Mouse (Mus musculus) macrophage (primary cell): ENCODE data around the gene Heg1. TPM values are rescaled to one million over a fixed set of nuclear protein-coding genes. Genes with fewer than 3 reads are reported as not detected.

Experiments used
- H3K27ac ChIP-seq: fragments of 350-480 bp; formaldehyde crosslinking; 2 replicates; pipeline ENCODE4 v1.9.0; 2021
- H3K36me3 ChIP-seq: fragments of 350-480 bp; formaldehyde crosslinking; 2 replicates; pipeline ENCODE4 v1.9.0; 2021; ENCODE audit errors: inconsistent target
- H3K4me3 ChIP-seq: fragments of 350-480 bp; formaldehyde crosslinking; 2 replicates; pipeline ENCODE4 v1.9.0; 2021; ENCODE audit errors: inconsistent target
- H3K79me2 ChIP-seq: fragments of 350-480 bp; formaldehyde crosslinking; 2 replicates; pipeline ENCODE4 v1.9.0; 2021; ENCODE audit errors: inconsistent target
- WGBS: methylation state at CpG from one replicate; pipeline ENCODE4 v1.1.7; 2026; ENCODE audit warnings: inconsistent platforms; ENCODE audit not compliant: missing documents; 5-methylcytosine and 5-hydroxymethylcytosine counted together
- polyA plus RNA-seq: library from polyadenylated mRNA; stranded (reverse); fragments of 250-400 nt; gene quantifications from 3 replicates; pipeline ENCODE4 v1.2.4, GENCODE M21; 2018; ENCODE audit warnings: inconsistent platforms

Gene Heg1
- polyA plus RNA-seq, 1 experiment from 2014 or later: 0.57 TPM

DNA sequence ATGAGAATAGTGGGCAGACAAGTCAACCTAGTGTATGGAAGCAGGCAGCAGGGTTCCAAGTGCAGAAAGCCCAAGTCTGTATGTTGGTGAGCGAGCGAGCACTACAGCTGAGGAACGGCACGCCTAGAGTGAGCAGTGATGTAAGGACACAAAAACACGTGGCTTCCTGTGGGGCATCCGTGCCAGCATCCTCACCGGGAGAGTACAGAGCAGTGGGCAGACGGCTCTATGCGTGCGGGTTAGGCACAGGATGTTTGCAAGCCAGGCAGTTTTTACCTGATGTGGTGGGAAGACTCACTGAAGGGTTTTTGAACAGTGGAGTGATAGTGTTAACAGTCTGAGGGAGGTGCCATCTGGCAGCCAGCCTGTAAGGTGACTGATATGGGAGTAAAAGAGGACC, 23.9 kb downstream of the Heg1 start:
- WGBS: 92% methylated on average over 10 of the region's 10 CpGs
- H3K27ac ChIP-seq: no peak overlapping the region

DNA sequence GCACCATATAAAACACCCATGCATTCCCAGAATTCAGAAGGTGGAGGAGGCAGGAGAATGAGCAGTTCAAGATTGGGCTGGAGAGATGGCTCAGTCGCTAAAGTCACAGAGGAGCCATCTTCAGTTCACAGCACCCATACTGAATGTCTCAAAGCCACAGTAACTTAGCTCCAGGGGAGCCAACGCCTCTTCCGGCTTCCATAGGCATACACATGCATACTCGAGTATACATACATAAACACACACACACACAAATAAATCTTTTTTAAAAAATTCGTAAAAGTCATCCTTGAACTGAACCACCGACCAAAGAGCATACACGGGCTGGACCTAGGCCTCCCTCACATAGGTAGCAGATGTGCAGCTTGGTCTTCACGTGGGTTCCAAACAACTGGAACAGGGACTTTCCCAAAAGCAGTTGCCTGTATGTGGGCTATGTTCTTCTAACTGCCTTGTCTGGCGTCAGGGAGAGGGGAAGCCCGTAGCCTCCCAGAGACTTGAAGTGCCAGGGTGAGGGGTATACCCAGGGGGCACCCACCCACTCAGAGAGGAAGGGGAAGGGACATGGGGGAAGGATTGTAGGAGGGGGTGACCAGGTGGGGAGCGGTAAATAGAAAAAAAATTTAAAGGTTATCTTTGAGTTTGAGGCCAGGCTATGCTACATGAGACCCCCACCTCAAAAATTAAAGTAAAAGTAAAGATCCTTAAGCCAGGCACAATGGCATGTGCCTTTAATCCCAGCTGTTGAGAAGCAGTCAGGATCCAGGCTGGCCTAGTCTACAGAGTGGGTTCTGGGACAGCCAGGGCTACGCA, 24.6 kb downstream of the Heg1 start:
- Histone ChIP-seq H3K27ac (no peak overlapping the region), H3K4me3 (no peak overlapping the region), H3K79me2 (no peaks in the 10 kb centered on the region), H3K36me3 (no peaks in the 10 kb centered on the region)
- 93% methylated on average over 12 of the region's 12 CpGs for WGBS

More for the DNA sequence above, 23.9 kb downstream of the Heg1 start:
- Histone ChIP-seq H3K36me3 (no peaks in the 10 kb centered on the region), H3K4me3 (no peak overlapping the region), H3K79me2 (no peaks in the 10 kb centered on the region)

DNA sequence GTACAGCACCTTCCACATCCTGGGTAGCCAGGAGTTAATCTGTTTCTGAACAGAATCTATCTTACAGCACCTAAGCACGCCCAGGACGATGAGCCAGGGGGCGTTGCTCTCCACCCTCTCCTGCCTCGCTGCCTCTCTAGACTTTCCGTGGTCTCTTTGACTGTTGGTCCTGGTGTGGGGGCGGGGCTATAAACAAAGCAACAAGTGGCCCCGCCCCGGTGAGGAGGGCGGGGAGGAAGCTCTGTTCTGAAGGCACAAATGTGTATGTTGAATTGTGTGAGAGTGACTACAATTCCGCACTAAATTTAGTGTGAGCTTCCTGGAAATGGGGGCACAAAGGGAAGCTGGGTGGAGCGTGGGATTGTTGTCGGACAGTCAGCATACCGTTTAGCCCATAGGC, 30.1 kb downstream of the Heg1 start:
- 15% methylated on average over 13 of the region's 13 CpGs for WGBS
- no peaks in the 10 kb centered on the region for H3K36me3 ChIP-seq
- H3K4me3 ChIP-seq: no peak overlapping the region
- no peak overlapping the region for H3K27ac ChIP-seq
- no peaks in the 10 kb centered on the region for H3K79me2 ChIP-seq

DNA sequence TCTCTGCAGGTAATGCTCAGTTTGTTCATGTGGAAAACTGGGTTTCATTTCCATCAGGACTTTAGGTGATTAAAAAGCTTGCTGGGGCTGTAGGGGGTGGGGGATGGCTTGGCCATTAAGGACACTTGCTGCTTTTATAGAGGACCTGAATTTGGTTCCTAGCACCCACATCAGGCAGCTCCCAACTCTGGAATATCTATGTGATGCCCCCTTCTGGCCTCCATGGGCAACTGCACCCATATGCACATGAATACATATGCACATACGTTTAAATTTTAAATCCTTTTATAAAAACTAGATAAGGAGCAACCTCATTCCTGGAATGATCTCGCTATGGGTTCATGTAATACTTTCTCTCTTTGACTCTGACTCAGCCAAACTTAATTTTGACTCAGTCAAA, 39.1 kb downstream of the Heg1 start:
- Histone ChIP-seq H3K4me3 (no peak overlapping the region), H3K36me3 (no peaks in the 10 kb centered on the region), H3K79me2 (no peaks in the 10 kb centered on the region), H3K27ac (no peak overlapping the region)
- WGBS: 94% methylated on average over 2 of the region's 2 CpGs

DNA sequence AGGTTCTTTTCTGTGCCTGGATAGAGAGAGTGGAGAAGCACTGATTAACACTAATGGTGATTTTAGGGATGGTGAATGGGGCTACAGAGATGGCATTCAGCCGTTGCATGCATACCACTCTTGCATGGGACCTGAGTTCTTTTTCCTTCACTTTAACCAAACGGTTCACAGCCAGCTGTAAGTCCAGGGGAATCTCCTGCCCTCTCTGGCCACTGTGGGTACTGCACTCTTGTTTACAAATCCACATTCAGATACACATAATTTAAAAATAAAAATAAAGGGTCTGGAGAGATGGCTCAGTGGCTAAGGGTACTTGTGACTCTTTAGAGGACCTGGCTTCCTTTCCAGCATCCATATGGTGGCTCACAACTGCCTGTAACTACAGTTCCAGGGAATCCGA, 39.8 kb downstream of the Heg1 start:
- WGBS: 100% methylated on average over 3 of the region's 3 CpGs
- H3K79me2 ChIP-seq: no peaks in the 10 kb centered on the region
- no peak overlapping the region for H3K4me3 ChIP-seq
- H3K27ac ChIP-seq: no peak overlapping the region
- H3K36me3 ChIP-seq: no peaks in the 10 kb centered on the region

DNA sequence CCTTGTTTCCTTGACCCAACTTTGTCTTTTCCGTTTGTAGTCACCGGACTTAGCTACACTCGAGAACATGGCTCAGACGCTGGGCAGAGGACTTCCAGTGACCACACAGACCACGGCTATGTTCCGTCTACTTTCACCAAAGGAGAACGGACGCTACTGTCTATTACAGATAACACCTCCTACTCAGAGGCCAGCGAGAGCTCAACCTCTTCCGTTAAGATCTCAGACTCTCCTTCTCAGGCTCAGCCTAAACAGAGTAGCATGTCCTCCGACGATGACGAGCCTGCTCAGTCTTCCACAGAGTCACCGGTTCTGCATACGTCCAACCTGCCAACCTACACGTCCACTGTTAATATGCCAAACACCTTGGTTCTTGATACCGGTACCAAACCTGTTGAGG, 42.1 kb downstream of the Heg1 start:
- Histone ChIP-seq H3K79me2 (no peaks in the 10 kb centered on the region), H3K4me3 (no peak overlapping the region), H3K27ac (no peak overlapping the region), H3K36me3 (no peaks in the 10 kb centered on the region)
- WGBS: 94% methylated on average over 17 of the region's 17 CpGs

DNA sequence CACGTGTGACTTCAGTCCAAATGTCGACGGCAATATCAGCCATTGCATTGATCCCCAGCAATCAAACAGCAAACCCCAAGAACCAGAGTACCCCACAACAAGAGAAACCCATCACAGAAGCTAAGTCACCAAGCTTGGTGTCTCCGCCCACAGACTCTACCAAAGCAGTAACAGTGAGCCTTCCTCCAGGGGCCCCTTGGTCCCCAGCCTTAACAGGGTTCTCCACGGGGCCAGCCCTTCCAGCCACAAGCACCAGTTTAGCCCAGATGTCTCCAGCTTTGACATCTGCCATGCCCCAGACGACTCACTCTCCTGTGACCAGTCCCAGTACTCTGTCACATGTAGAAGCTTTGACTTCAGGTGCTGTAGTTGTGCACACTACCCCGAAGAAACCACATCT, 42.7 kb downstream of the Heg1 start:
- no peaks in the 10 kb centered on the region for H3K79me2 ChIP-seq
- 95% methylated on average over 7 of the region's 7 CpGs for WGBS

DNA sequence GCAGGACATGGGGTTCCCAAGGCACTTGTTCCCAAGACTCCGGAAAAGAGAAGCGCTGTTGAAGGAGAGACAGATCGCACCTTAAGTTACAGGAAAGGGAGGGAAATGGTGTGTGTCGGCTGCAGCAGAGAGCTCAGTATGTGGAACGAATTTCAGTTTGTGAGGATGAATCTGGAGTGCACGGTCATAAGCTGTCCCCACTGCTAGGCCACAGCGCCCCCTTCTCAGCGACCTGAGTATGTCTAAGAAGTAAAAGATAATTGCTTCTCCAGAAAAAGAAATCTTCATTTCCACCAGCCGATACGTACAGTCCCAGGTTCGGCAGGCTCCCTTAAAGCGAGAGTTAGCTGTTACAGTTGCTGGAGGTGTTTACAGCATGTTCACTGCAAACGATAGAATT, 44.3 kb downstream of the Heg1 start:
- no peak overlapping the region for H3K4me3 ChIP-seq
- H3K27ac ChIP-seq: no peak overlapping the region
- H3K79me2 ChIP-seq: no peaks in the 10 kb centered on the region
- 93% methylated on average over 11 of the region's 13 CpGs for WGBS
- no peaks in the 10 kb centered on the region for H3K36me3 ChIP-seq

More for the DNA sequence above, 42.7 kb downstream of the Heg1 start:
- Histone ChIP-seq H3K36me3 (no peaks in the 10 kb centered on the region), H3K4me3 (no peak overlapping the region), H3K27ac (no peak overlapping the region)

DNA sequence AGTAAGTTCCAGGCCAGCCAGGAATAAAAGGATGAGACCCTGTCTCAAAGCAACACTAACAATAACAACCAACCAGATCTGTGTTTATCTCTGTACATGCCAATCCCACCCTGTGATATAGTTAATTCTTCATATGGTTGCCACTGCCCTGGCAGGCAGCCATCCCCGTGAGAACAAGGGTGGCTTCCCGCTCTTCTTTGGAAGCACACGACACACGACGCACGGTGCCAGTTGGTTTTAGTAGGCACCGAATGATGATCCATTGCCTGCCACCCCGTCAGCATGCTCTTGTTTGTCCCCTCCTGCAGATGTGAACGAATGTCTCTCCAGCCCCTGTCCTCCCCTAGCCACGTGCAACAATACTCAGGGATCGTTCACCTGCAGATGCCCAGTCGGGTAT, 47.1 kb downstream of the Heg1 start:
- WGBS: 91% methylated on average over 12 of the region's 12 CpGs

DNA sequence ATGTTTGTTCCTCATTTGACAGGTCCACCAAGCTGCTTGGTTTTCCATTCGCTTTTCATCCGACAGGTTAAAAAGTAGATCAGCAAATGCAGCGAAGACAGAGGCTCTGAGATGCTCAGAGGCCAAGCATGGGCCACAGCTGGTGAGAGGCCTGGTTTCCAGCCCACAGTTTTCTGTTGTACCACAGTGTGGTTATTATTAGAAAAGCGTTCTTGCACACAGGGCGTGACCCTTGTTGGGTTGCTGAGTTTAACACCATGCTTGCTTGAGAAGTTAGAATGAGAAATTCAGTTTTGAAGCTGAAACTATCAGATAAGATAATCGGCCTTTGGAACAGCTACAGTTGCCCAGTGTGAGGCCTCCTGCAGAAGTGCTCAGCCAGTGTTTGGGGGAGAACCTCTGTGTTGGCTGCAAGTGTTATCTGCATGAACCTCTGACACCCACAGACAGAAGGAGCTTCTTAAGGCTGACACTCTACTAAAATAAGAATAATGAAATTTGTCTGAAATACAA, 48.1 kb downstream of the Heg1 start:
- Histone ChIP-seq H3K27ac (no peak overlapping the region), H3K79me2 (no peaks in the 10 kb centered on the region), H3K4me3 (no peak overlapping the region), H3K36me3 (no peaks in the 10 kb centered on the region)
- 47% methylated on average over 6 of the region's 6 CpGs for whole genome bisulfite sequencing

More for the DNA sequence above, 47.1 kb downstream of the Heg1 start:
- no peak overlapping the region for H3K4me3 ChIP-seq
- no peaks in the 10 kb centered on the region for H3K36me3 ChIP-seq
- H3K27ac ChIP-seq: no peak overlapping the region
- no peaks in the 10 kb centered on the region for H3K79me2 ChIP-seq

DNA sequence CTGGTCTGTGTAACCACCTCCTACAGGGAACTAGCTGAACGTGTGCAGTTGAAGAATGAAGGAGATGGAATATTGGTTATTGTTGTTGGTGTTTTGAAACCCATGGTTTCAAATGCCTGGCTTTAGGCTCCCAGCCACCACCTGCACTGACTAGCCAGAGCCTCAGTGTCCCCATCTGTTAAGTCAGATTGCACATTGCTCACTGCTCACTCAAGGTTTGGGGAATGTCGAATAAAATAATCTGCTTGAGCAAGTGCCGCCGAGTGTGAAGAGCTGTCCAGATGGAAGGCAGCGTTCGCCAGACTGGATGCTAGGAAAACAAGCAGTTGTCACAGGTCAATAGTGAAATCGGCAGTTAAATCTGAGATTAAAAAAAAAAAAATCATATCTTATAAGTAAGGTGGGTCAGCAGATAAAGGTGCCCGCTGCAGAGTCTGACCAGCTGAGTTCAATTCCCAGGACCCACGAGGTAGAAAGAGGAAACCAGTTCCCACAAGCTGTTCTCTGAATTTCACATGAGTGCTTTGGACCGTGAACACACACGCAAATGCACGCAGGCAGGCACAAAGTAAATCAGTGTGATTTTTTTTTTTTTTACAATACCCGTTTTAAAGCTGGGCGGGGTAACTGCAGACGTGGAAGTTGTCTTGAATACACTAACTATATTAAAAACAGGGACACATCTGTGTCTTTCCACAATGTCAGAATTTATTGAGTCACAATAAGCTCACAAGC, 48.8 kb downstream of the Heg1 start:
- Histone ChIP-seq H3K36me3 (no peaks in the 10 kb centered on the region), H3K79me2 (no peaks in the 10 kb centered on the region), H3K4me3 (no peak overlapping the region), H3K27ac (no peak overlapping the region)
- 68% methylated on average over 12 of the region's 15 CpGs for WGBS

DNA sequence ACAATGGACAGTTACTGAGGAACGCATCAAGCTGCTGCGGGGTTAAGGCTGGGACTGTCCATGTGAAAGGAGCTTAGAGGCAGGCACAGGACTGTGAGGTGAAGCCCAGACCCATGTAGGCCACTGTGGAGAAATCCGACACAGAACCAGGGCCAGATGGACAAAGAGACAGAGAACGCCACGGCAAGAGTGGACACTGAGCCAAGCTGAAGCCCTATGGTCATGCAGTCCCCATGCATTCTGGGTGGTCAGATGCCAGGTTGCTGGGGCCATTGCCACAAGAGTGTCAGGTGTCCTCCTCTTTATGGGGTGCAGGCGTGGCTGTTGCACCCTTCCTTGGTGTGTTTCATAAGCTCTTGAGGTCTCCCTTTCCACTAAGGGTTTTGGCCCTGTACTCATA, 49.7 kb downstream of the Heg1 start:
- Histone ChIP-seq H3K27ac (no peak overlapping the region), H3K79me2 (no peaks in the 10 kb centered on the region), H3K4me3 (no peak overlapping the region), H3K36me3 (no peaks in the 10 kb centered on the region)
- 89% methylated on average over 6 of the region's 6 CpGs for WGBS

DNA sequence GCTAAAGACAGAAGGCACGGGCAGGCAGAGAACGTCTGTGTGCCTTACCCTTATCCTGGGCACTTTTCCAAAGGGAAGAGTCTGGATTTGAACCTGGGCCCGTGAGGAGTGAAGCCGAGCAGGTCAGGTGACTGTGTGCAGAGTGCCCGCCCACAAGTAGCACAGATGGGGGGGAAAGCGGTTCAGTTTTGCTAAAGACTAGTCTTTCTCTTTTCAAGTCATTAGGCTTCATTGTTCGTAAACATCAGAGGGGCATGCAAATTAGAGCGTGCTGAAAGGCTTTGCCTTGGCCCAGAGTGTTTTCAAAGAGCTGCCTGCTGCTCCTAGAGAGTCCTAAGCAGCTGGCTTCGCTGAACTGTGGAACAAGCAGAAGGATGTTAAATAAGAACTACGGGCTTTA, 50.4 kb downstream of the Heg1 start:
- no peaks in the 10 kb centered on the region for H3K79me2 ChIP-seq
- no peak overlapping the region for H3K4me3 ChIP-seq
- no peaks in the 10 kb centered on the region for H3K36me3 ChIP-seq
- WGBS: 94% methylated on average over 10 of the region's 10 CpGs
- no peak overlapping the region for H3K27ac ChIP-seq

DNA sequence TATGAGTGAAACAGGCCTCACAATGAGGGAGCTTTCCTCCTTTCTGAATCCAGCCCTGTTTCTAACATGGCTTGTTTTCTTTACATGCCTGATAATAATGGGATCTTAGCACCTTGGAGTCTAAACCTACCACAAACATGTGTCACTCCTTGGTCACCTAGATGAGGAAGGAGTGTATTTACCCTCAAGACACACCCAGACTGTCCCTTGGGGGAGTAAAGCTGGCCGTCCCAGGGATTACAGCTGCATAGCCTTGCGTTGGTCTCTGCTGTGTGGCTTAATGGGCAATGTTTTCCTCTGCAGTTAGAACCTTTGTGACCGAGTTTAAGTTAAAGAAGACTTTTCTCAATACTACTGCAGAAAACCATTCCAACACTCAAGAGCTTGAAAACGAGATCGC, 51.1 kb downstream of the Heg1 start:
- H3K79me2 ChIP-seq: no peaks in the 10 kb centered on the region
- no peak overlapping the region for H3K4me3 ChIP-seq
- WGBS: 98% methylated on average over 5 of the region's 5 CpGs
- no peak overlapping the region for H3K27ac ChIP-seq
- no peaks in the 10 kb centered on the region for H3K36me3 ChIP-seq

DNA sequence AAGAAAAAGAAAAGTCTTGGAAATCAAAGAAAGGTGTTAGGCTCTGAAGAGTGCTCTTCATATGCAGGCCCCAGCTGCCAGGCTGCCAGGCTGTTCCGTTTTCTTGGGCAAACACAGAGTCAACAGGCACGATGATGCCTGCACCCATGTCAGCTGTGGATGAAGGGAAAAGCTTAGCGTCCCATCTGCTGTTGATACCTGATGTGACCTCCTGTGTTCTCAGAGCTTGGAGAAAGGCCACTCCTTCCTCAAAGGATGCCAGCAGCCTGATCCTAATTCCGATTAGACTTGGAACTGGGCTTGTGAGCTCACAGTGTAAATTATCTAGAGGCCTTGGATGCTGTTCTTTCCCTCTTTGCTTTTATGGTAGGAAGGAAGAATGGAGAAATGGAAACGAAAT, 51.6 kb downstream of the Heg1 start:
- no peak overlapping the region for H3K27ac ChIP-seq
- WGBS: 90% methylated on average over 5 of the region's 5 CpGs

More for the DNA sequence above, 51.6 kb downstream of the Heg1 start:
- Histone ChIP-seq H3K79me2 (no peaks in the 10 kb centered on the region), H3K4me3 (no peak overlapping the region), H3K36me3 (no peaks in the 10 kb centered on the region)
